Mouse (Mus musculus) right cerebral cortex, adult 2 months (tissue): ENCODE measurements at regions not wholly inside any gene's neighbourhood (a gene's known extent, or its start where the extent isn't known, plus 50 kb on each side); places are given as distances from the start of the nearest gene placed in this dataset.
A peak's percentile ranks its signal among the peaks of the same experiment; 100 is the strongest.
"Not testable (repeated sequence)": the region's sequence is repeated elsewhere in the genome, so short reads cannot be mapped to it uniquely, and the experiment has no call there.

Experiments
- DNase-seq, 2 experiments: peaks; one replicate each; pipeline ENCODE4 v3.0.0; 2021 to 2022; ENCODE audit warnings: low spot score in 2 of 2

- DNase-seq = no peak
These were observed 58.5 kb downstream of the Olfr987 start for GRCm38 (mm10) chr2:85280580-85280979.

GRCm38 (mm10) chr2:85278128-85278527, 61.0 kb downstream of the Olfr987 start:
- DNase-seq = no peak

- DNase-seq = no peak
These were observed 61.7 kb downstream of the Olfr987 start for GRCm38 (mm10) chr2:85277433-85277832.

- not testable (repeated sequence) for DNase-seq
These were observed 69.8 kb upstream of the Lrrc55 start for GRCm38 (mm10) chr2:85266813-85267212.

- DNase-seq = peak in 1 of 2 experiments; percentile 20
These were observed 68.7 kb upstream of the Lrrc55 start for GRCm38 (mm10) chr2:85265667-85266066.

- DNase-seq = no peak
These were observed 68.1 kb upstream of the Lrrc55 start for GRCm38 (mm10) chr2:85265037-85265524.

GRCm38 (mm10) chr2:85257356-85257755, 60.4 kb upstream of the Lrrc55 start:
- no peak for DNase-seq

- no peak for DNase-seq
These were observed 58.6 kb upstream of the Lrrc55 start for GRCm38 (mm10) chr2:85255610-85256009.

GRCm38 (mm10) chr2:85252343-85253285, 55.6 kb upstream of the Lrrc55 start:
- peak; percentile 37 to 53 for DNase-seq

- DNase-seq = no peak
These were observed 53.1 kb upstream of the Lrrc55 start for GRCm38 (mm10) chr2:85250026-85250560.
